11 mouse cellular contexts compared by ENCODE assay signal in genomic region chrX:133685572-133685971, GRCm38 (mm10). TPM values are rescaled to one million over a fixed set of nuclear protein-coding genes. Genes with fewer than 3 reads are reported as not detected.
DNase-seq lines count a peak whose midpoint lies in the region; ATAC-seq and TF ChIP-seq lines count a peak whose summit lies in the region.
"Had no signal": no experiment of that assay in that cellular context is flagged by ENCODE, and none has a peak within 500 bp of the region (broad histone marks: within the 10 kb centered on the region; RNA-seq: fewer than 3 reads in every experiment).

No protein-coding gene starts in this region.

- no peak for ATAC-seq in kidney, postnatal 0 days (replicated peaks; ENCODE audit: low FRiP score, low read depth)
- ATAC-seq in forebrain, embryonic 12.5 days (ENCODE audit: low FRiP score): no peak
- ATAC-seq in limb, embryonic 13.5 days (ENCODE audit: low FRiP score, low read depth): no peak

- 62% methylated on average over 12 of the region's 12 CpGs for WGBS in kidney, postnatal 0 days
- 39% methylated on average over 12 of the region's 12 CpGs for WGBS in forebrain, embryonic 12.5 days
- WGBS in limb, embryonic 13.5 days: 43% methylated on average over 12 of the region's 12 CpGs
- WGBS in olfactory bulb, adult 2 months: 59% methylated on average over 12 of the region's 12 CpGs

- no peak overlapping the region for H3K9ac ChIP-seq in kidney, postnatal 0 days (ENCODE audit: low read depth, low read length)
- no peak overlapping the region for H3K9ac ChIP-seq in forebrain, embryonic 12.5 days
- no peak overlapping the region for H3K9ac ChIP-seq in limb, embryonic 13.5 days

- TF ChIP-seq CTCF in kidney, postnatal 0 days (IDR thresholded peaks at IDR 0.05; ENCODE audit: low read depth): no peak
- no peak for TF ChIP-seq CTCF in olfactory bulb, adult 2 months (IDR thresholded peaks at IDR 0.05; ENCODE audit: insufficient read depth, low read depth, low read length)

- no peak for DNase-seq in kidney, postnatal 0 days (ENCODE audit: low spot score)
- no peak for DNase-seq in kidney, adult 8-10 months
- DNase-seq in adrenal gland, postnatal 10 days: no peak
- no peak for DNase-seq in layer of hippocampus, postnatal 36 days
- DNase-seq in natural killer cell, adult 2 months (ENCODE audit: low spot score in 2 of 2): no peak
- DNase-seq: kidney, adult 11 months had no signal

- H3K4me3 ChIP-seq in kidney, postnatal 0 days (replicated peaks; ENCODE audit: low read depth, low read length): no peak overlapping the region
- peak overlapping the region; percentile 62 for H3K4me3 ChIP-seq in forebrain, embryonic 12.5 days (replicated peaks)
- H3K4me3 ChIP-seq in limb, embryonic 13.5 days: peak overlapping the region; percentile 54
- H3K4me3 ChIP-seq in olfactory bulb, adult 2 months (ENCODE audit: insufficient read depth, low read depth, low read length): 0 out of 2 replicates have a peak overlapping the region, but pooled peaks have one; percentile 76

- no peaks in the 10 kb centered on the region for H3K36me3 ChIP-seq in kidney, postnatal 0 days (ENCODE audit: insufficient read depth, low read length)
- no peaks in the 10 kb centered on the region for H3K36me3 ChIP-seq in forebrain, embryonic 12.5 days (replicated peaks)
- H3K36me3 ChIP-seq in limb, embryonic 13.5 days: no peaks in the 10 kb centered on the region

- TF ChIP-seq POLR2A in olfactory bulb, adult 2 months (IDR thresholded peaks at IDR 0.05; ENCODE audit: insufficient read depth, low read depth, low read length): no peak

- H3K4me1 ChIP-seq in kidney, postnatal 0 days (replicated peaks; ENCODE audit: insufficient read depth, low read length): no peaks in the 10 kb centered on the region
- H3K4me1 ChIP-seq in forebrain, embryonic 12.5 days: peaks cover 10% of the 10 kb centered on the region; the same call in 1 of the 2 replicates
- H3K4me1 ChIP-seq in limb, embryonic 13.5 days: no peaks in the 10 kb centered on the region
- peaks cover 14% of the 10 kb centered on the region; the same call in 1 of the 2 replicates for H3K4me1 ChIP-seq in olfactory bulb, adult 2 months (ENCODE audit: control insufficient read depth, insufficient read depth, low read length)

- no peak overlapping the region for H3K27ac ChIP-seq in kidney, postnatal 0 days
- no peak overlapping the region for H3K27ac ChIP-seq in forebrain, embryonic 12.5 days
- no peak overlapping the region for H3K27ac ChIP-seq in limb, embryonic 13.5 days
- no peak overlapping the region for H3K27ac ChIP-seq in olfactory bulb, adult 2 months (ENCODE audit: insufficient read depth, low read depth, low read length)

- H3K27me3 ChIP-seq in kidney, postnatal 0 days (ENCODE audit: insufficient read depth, low read length): no peaks in the 10 kb centered on the region
- peaks cover 9% of the 10 kb centered on the region; the same call in 1 of the 2 replicates for H3K27me3 ChIP-seq in forebrain, embryonic 12.5 days
- H3K27me3 ChIP-seq in limb, embryonic 13.5 days: peaks cover 87% of the 10 kb centered on the region

- peak overlapping the region; percentile 79; the same call in 1 of the 2 replicates for H3K4me2 ChIP-seq in kidney, postnatal 0 days (ENCODE audit: low read length)
- H3K4me2 ChIP-seq in forebrain, embryonic 12.5 days: peak overlapping the region; percentile 65
- peak overlapping the region; percentile 79 for H3K4me2 ChIP-seq in limb, embryonic 13.5 days (replicated peaks)

- no peaks in the 10 kb centered on the region for H3K9me3 ChIP-seq in kidney, postnatal 0 days (replicated peaks; ENCODE audit: low read length)
- 0 out of 2 replicates have a peak, but pooled peaks cover 3% of the 10 kb centered on the region for H3K9me3 ChIP-seq in forebrain, embryonic 12.5 days
- no peaks in the 10 kb centered on the region for H3K9me3 ChIP-seq in limb, embryonic 13.5 days

RNA-seq across cellular contexts. Expression of gene Pcdh19, which starts 3.2 kb away (rescaled TPM):
- 2.0 and 2.4 TPM in 2 replicates for polyA plus RNA-seq in kidney, postnatal 0 days (2015; fragmentation: Nextera tagmentation; extraction: Ambion mirVana)
- 21.6 and 22.3 TPM in 2 replicates for polyA plus RNA-seq in forebrain, embryonic 12.5 days (2016; fragmentation: Nextera tagmentation; extraction: Ambion mirVana)
- 5.1 and 6.7 TPM in 2 replicates for polyA plus RNA-seq in limb, embryonic 13.5 days (2015; fragmentation: Nextera tagmentation; extraction: Ambion mirVana)
- not detected in 2 replicates for polyA plus RNA-seq in olfactory bulb, adult 2 months (2012; ENCODE audit: insufficient read depth, insufficient read length, low replicate concordance, missing spikeins)
- 10 to 100 TPM in 1 of 2 experiments, 1 to 10 TPM in 1; 9.5 to 11.4 TPM for total RNA-seq in adrenal gland, postnatal 10 days (2021)
- 10 to 100 TPM; 72.1 to 84.0 TPM for total RNA-seq in layer of hippocampus, postnatal 36 days (2021)
- total RNA-seq: megakaryocyte-erythroid progenitor cell, adult 5-6 weeks had no signal
- polyA plus RNA-seq: liver, adult 2 months had no signal
